Mouse (Mus musculus) thymus, postnatal 0 days (tissue): ENCODE data around the gene Tmco1. TPM values are rescaled to one million over a fixed set of nuclear protein-coding genes. Genes with fewer than 3 reads are reported as not detected.
"Not testable (repeated sequence)": the region's sequence is repeated elsewhere in the genome, so short reads cannot be mapped to it uniquely, and the experiment has no call there.

Experiments used
- DNase-seq: peaks from one replicate; pipeline ENCODE4 v3.0.0-alpha.2; 2015; ENCODE audit warnings: low spot score
- polyA plus RNA-seq: library from polyadenylated mRNA; unstranded; fragments of >200 nt; fragmentation: Nextera tagmentation; extraction: Ambion mirVana; gene quantifications from 2 replicates; pipeline ENCODE4 v1.2.1, GENCODE M21; 2015

Tmco1 gene
- polyA plus RNA-seq, 1 experiment from 2014 or later, result 91.4 TPM

DNA sequence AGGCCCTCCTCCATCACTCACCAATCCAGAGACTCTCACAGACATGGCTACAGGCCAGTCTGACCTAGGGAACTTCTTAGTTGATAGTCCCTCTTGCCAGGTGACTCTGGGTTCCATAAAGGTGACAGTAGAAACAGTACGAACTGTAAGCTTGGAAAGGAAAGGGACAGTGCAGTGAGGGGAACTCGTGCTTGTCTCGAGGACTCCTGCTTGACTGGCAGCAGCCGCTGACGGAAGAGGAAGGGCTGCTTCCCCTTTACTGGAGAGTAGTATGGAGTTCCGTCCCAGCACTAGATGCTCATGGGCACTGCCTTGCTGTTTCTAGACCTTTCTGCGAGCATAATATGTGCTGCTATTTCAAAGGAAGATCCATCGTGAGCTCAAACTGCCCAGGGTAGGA, 22.9 kb downstream of the Tmco1 start:
- DNase-seq, result no peak

DNA sequence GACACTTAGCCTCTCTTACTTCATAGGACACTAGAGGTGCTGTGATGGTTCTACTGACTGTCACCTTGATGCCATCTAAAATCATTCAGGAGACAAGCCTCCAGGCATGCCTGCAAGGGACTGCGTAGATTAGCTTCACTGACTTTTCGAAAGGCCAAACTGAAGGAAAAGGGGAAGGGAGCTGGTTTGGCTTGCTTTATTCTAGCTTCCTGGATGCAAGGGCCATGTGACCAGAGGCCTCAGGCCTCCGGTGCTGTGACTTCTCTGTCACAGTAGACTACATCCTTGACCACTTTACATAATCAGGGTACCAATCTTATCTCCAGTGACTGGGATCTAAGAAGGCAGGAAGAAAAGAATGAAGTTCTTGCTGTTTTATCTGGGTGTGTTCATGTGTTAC, 28.2 kb downstream of the Tmco1 start:
- no peak for DNase-seq

DNA sequence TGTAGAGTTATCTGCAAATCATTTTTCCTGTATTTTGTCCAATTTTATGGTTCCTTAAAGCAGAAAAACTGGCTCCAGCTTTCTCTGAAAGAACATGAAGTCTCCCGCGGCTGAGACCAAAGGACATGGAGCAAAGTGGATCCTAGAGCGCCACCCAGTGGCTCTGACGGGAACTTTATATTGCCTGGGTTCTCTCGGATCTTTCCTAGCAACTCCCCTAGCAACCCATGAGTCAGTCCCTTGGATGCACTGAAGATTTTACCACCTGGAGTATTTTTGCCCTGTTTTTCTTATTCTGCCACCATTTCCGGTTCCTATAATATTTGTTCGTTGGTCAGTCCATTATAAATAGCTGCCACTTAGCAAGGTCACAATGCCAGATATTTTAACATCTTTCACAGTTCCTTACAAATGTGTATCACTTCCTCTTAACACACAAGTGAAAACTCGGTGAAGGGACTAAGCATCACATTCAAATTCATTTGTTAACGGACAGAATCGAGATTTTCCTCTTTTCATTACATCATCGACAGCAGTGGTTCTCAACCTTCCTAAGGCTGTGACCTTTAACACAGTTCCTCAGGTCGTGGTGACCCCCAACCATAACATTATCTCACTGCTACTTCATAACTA, 29.4 kb downstream of the Tmco1 start:
- peak; percentile 84 for DNase-seq

DNA sequence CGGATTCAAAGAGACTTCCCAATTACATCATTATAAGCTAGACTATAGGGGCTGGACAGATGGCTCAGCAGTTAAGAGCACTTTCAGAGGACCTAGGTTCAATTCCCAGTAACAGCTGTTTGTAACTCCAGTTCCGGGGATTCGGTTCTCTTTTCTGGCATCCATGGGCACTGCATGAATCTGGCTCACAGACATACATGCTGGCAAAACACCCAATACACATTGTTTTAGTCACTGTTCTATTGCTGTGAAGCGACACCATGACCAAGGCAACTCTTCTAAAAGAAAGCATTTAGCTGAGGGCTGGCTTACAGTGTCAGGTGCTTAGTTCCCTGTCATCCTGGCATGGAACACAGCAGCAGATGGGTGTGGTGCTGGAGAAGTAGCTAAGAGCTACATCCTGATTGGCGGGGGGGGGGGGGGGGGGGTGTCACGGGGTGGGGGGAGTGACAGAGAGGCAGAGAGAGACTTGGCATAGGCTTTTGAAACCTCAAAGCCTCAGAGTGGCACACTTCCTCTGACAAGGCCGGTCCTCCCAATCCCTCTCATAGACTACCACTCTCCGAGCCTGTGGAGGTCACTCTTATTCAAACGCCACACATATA, 31.1 kb downstream of the Tmco1 start:
- peak; percentile 16 for DNase-seq

DNA sequence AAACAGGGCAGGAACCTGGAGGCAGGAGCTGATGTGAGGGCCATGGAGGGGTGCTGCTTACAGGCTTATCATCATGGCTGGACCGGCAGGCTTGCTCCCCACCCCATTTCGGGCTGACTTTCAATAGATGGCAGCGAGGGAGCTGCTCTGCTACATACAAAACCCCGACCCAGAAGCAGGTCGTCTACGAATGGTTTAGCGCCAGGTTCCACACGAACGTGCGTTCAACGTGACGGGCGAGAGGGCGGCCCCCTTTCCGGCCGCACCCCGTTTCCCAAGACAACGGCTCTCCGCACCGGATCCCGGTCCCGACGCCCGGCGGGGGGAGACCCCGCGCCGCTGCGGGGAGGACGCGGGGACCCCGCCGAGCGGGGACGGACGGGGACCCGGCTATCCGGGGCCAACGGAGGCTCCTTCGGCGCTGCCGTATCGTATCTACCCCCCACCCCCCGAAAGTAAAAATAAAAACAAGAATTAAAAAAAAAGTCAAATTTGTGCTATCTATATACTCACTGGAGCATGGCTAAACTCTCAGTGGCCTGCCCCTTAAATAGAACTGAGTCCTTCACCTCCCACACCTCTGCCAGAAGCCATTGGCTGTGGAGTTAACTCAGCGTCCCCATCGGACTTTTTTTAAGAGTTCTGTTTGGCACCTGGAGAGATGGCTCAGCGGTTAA, 32.1 kb downstream of the Tmco1 start:
- DNase-seq, result peak; percentile 24

DNA sequence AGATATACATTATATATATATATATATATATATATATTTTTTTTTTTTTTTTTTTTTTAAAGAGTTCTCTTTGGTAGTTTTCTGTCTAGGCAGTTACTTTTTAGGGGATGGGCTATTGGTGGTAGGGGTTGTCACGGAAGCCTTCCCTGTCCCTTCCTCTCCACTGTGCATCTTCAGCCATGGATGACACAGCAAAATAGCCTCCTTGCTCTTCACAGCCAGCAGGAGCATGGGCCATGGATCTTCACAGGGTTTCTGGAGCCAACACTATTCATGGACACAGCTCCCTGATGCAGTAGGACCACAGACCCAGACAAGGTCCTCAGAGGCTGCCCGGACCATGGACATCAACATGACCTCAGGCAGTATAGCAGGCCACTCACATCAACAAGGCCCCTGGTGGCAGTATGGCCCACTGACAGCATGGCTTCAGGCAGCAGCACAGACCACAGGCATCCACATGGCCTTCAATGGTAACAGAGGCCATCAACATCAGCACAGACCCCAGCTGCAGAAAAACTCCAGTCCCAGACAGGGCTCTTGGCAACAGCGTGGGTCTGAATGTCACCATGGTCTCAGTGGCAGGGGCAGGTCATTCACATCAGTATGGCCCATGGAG, 32.8 kb downstream of the Tmco1 start:
- DNase-seq, result no peak

DNA sequence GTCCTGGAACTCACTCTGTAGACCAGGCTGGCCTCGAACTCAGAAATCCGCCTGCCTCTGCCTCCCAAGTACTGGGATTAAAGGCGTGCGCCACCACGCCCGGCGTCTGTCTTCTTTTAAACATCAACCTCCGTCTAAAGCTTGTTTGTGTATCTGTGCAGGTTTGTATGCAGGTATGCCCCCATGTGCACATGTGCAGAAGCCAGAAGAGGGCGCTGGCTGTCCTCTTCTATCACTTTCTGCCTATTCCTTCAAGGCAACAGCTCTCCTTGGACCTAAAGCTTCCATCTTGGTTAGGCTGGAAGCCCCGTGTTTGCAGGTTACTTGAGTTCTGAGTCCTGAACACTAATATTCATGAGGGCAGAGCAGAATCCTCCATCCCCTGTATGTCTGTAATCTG, 34.7 kb downstream of the Tmco1 start:
- no peak for DNase-seq

DNA sequence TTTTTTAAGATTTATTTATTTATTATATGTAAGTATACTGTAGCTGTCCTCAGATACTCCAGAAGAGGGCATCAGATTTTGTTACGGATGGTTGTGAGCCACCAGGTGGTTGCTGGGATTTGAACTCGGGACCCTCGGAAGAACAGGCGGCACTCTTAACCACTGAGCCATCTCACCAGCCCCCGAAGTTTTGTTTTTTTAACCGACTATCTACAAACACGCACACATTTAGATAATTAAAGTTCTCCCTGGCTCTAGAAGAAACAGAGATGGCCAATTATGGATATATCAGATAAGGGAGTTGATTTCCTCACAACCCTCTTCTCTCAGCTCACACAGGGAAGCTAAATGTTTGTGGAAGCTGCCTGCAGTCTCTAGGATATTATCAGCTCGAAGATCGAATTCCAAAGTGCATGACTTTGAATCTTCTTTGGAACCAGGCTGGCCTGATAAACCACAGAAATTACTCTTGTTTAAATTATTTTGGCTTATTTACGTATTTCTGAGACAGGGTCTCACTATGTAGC, 37.9 kb downstream of the Tmco1 start:
- not testable (repeated sequence) for DNase-seq

DNA sequence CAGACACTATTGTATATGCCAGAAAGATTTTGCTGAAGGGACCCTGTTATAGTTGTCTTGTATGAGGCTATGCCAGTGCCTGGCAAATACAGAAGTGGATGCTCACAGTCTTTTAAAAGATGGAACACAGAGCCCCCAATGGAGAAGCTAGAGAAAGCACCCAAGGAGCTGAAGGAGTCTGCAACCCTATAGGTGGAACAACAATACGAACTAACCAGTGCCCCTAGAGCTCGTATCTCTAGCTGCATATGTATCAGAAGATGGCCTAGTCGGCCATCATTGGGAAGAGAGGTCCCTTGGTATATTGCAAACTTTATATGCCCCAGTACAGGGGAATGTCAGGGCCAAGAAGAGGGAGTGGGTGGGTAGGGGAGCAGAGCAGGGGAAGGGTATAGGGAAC, 41.0 kb downstream of the Tmco1 start:
- not testable (repeated sequence) for DNase-seq

DNA sequence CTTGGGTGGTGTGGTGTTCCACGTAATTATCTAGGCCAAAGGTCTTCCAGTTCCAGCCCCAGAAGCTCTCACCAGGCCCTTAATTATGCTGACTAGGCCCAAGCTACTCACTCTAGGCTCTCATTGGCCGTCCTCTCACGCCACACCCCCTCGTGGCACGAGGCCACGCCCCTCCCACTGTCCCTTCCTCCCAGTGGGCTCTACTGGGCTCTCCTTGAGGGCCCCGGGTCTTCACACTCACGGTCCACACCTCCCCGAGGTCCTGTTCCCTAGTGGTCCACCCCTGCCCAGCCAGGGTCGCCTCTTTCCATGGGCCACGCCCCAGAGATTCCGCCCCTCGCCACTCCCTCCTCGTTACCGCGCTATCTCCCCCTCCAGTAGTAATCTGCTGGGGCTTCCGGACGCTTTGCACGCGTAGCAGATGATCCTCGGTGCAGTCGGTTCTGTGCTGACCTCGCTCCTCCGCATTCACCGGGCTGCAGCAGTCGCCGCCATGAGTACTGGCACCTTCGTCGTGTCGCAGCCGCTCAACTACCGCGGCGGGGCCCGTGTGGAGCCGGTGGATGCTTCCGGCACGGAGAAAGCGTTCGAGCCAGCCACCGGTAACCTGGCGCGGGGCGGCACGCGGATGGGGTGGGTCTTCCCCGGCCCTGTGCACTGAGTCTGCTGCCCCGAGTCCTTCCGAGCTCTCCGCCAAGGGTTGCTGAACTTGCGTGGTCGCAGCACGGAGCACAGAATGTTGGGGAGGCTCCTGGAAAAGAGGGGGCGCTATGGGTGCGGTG, 41.8 kb downstream of the Tmco1 start, which contains the start of gene Aldh9a1:
TSS of gene Aldh9a1 (plus strand) at position 177 of the 782 bp plus-strand sequence.
- DNase-seq, result peak; percentile 76

DNA sequence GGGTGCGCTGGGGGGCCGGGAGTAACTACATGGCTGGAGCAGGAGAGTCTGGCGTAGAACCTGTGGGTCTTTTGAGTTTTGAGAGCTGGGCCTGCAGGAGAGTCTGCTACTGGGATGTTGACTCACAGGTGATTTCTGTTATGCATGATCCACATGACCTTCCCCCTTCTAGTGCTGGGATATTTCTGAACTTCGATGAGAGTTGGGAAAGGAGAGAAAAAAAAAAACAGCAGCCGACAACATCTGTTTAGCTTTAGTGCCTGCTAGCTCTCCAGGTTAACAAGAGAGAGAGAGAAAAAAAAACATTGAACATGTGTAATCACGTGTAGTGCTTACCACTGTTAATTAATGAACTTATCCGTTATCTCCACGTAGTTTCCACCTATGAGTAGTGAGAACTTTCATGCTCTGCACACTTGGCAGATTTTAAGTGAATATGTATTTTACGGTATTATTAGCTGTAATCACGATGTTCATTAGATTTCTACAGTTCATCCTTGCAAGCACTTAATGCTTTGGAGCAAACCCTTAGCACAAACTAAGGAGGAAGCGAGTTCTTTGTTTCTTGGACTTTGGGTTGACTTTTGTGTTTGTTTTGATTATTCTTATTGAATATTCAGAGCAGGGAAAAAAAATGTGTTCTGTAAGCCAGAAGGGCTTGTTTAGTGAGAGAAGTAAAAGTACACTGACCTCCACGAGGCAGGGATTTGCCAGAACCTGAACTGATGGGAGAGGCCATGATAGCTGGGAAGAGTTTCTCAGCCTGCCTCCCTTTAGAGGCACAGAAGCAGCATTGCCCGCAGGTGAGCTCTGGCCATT, 42.6 kb downstream of the Tmco1 start:
- DNase-seq, result no peak

DNA sequence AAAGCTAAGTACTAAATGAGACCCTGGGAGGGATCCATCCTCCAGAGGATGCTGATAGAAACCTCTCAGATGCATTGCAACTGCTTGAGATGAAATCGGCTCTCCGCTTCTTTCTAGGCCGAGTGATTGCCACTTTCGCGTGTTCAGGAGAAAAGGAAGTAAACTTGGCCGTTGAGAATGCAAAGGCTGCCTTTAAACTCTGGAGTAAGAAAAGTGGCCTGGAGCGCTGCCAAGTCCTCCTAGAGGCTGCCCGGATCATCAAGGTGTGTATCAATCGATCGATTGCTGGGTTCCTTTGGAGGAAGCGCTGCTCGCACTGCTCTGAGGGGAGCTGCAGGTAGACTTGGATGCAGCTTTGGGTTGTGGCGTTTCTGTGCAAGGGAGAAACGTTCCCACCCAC, 44.2 kb downstream of the Tmco1 start:
- no peak for DNase-seq

DNA sequence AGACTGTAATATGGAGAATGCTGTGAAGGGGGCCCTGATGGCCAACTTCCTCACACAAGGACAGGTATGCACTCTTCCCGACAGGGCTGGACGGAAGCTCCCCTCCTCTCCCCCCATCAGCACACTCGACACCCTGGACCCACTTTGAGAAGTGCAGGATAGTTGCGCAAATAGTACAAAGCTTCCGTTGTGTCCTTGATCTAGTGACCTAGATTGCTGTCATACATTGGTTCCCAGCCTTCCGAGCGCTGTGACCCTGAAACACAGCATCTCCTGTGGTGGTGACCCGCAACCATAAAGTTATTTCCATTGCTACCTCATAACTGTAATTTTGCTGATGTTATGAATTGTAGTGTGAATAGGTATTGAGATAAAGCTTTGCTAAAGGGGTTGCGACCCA, 49.2 kb downstream of the Tmco1 start:
- DNase-seq, result no peak

DNA sequence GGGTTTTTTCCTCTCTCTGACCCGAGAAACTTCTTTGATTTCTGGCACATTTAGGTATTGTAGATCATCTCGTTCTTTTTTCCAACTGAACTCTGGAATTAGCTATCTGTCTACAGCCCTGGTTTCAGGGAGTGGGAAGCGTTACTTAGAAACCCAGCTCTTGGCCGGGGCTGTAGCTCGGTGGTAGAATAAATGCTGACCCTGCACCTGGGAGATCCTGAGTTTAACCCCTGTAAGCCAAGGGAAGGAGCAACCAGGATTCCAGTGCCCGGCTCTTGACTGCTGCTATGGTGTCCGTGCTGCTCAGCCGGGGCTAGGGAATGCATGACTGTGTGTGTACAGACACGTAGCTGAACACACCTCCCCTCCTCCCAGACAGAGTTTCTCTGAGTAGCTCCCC, 50.6 kb downstream of the Tmco1 start:
- no peak for DNase-seq

DNA sequence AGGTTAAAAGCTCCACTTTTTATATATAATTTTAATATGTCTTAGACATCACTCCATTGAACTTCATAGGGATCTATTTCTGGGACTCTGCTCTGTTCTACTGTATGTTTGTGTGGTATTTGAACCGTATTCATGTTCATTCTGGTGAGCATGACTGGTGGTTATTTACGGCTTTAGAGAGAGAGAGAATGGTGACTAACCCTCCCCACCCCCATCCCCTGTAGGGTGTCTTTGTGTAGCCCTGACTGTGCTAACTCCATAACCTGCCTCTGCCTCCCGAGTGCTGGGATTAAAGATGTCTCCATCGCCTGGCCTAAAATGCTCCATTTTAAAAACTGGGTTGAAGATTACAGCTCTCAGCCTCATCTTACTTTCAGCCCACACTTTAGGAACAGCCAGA, 52.1 kb downstream of the Tmco1 start:
- DNase-seq, result no peak

DNA sequence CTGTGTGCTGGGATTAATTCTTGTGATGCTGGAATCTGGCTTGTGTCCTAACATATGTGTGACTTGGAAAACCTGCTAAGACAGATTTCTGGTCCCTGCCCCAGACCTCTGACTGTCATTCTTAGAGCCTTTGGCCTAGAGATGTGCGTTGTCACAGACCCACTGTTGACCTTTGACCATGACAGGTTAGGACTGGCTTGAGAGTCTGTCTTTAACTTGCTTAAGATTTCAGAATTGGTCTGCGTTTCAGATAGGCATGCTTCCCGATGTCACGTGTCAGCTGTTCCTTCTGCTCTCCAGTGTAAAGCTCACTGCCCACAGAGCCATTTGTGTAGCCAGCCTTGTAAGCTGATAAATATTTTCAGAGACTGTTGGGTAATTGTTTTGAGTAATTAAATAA, 54.6 kb downstream of the Tmco1 start:
- no peak for DNase-seq

DNA sequence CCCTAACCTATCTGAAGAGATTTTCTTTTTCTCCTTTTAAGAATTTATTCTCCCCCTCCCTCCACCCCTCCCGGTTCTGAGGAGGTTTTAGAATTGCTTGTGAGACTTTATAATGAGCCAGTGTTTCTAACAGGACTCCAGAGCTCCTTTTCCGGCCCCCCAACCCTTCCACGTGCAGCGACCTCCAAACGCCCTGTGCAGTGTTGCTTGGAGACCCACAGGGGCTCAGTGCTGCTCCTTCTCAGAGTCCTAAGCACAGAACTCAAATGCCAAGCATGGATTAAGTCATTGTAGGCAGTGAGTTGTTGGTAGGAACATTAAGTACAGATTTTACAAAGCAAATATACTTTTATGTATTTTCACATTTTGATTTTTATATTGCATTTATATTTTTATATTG, 55.1 kb downstream of the Tmco1 start:
- DNase-seq, result no peak

DNA sequence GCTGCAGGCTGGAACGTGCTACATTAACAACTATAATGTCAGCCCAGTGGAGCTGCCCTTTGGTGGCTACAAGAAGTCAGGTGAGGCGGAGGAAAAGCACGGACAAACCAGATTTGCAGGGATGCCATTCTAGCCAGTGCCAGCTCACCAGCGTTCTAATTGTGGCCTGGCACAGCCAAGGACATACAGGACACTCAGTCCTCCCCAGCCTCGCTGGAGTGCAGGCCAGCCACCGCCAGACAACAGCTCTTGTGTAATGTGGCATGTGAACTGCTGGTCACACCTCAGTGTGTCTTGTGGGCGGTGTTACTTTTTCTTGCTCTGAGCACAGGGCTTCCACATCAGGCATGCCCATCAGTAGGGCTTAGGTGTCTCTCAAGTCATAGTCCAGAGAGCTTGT, 57.6 kb downstream of the Tmco1 start:
- no peak for DNase-seq

DNA sequence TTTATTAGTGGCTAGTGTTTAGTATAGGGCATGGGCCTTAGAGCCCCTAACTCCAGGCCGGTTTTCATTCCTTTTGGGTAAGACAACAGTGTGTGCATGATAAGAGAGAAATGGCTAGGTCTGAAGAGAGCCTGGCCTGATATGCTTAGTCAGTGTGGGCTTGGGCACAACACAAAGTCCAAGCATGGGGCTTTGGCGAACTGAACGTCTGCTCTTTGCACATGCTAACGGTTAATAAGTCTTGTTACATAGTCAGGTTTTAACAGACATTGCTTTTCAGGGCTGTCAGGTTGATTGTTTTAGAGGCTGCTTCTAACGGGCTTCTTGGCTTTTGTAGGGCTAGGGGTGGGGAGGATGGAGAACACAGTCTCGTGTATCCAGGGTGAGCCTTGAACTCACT, 58.4 kb downstream of the Tmco1 start:
- no peak for DNase-seq

DNA sequence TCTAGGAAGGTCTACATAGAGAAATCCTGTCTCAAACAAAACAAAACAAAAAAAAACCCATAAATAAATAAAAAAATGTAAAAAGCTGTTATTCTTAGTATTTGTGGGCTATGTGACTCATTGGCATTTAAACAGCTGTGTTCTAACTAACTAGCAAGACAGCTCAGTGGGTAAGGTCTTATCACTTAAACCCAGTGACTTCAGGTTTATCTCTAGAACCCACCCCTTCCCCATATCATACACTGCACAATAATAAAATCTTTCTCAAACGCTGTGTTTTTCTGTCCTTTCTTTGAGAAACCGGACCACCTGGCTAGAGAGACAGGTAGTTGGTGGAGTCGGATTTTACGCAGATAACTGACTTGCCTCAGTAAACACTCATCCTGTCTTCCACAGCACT, 59.8 kb downstream of the Tmco1 start:
- no peak for DNase-seq

DNA sequence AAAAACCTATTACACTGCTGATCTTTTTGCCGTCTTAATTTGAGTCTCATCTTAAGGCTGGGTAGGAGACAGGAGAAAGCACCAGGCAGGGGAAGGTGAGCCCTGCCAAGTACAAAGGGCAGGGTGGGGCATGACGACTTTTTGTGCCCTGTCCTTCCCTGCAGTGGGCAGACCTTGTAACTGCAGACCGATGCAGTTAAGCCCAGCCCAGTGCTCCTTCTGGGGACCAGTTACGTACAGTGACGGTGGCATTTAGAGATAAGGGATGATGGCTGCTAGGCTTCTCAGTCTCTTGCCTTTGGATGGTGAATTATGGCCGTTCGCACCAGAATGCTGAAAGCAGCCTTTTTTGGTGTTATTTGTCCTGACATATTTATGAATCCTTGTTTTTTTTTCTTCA, 60.3 kb downstream of the Tmco1 start:
- DNase-seq, result no peak
